Mouse (Mus musculus) embryonic facial prominence, embryonic 12.5 days (tissue): ENCODE measurements around the gene Sgk2. TPM values are rescaled to one million over a fixed set of nuclear protein-coding genes. Genes with fewer than 3 reads are reported as not detected.

Experiments used
- ATAC-seq: fragments of 200-750 bp; cut with Nextera tagmentation; 2 replicates; pipeline ENCODE4 v1.8.0; 2017; ENCODE audit not compliant: insufficient number of reproducible peaks, insufficient read depth, low FRiP score, low TSS enrichment
- H3K27ac ChIP-seq: fragments of 300-500 bp; sonication (generic); 2 replicates; pipeline ENCODE4 v1.5.1; 2016; ENCODE audit warnings: mild to moderate bottlenecking
- H3K27me3 ChIP-seq: fragments of 300-500 bp; sonication (generic); 2 replicates; pipeline ENCODE4 v1.6.1; 2016; ENCODE audit warnings: mild to moderate bottlenecking, moderate library complexity
- H3K36me3 ChIP-seq: fragments of 300-500 bp; sonication (generic); 2 replicates; pipeline ENCODE4 v1.6.1; 2016; ENCODE audit warnings: mild to moderate bottlenecking
- H3K4me1 ChIP-seq: fragments of 300-500 bp; sonication (generic); 2 replicates; pipeline ENCODE4 v1.6.1; 2016
- H3K4me2 ChIP-seq: fragments of 300-500 bp; sonication (generic); replicated peaks from 2 replicates; pipeline ENCODE4 v1.6.1; 2016; ENCODE audit warnings: mild to moderate bottlenecking, moderate library complexity
- H3K4me3 ChIP-seq: fragments of 300-500 bp; sonication (generic); 2 replicates; pipeline ENCODE4 v1.5.1; 2016; ENCODE audit warnings: mild to moderate bottlenecking
- H3K9ac ChIP-seq: fragments of 300-500 bp; sonication (generic); 2 replicates; pipeline ENCODE4 v1.6.1; 2016; ENCODE audit warnings: mild to moderate bottlenecking, moderate library complexity
- H3K9me3 ChIP-seq: fragments of 300-500 bp; sonication (generic); 2 replicates; pipeline ENCODE4 v1.6.1; 2016; ENCODE audit warnings: mild to moderate bottlenecking, moderate library complexity
- WGBS: fragments of 180-500 bp; shearing (Covaris S2); methylation state at CpG from one replicate; pipeline ENCODE4 v1.1.7; 2016; 5-methylcytosine and 5-hydroxymethylcytosine counted together
- polyA plus RNA-seq: library from polyadenylated mRNA; unstranded; fragments of >200 nt; fragmentation: Nextera tagmentation; extraction: Ambion mirVana; gene quantifications from 2 replicates; pipeline ENCODE4 v1.2.1, GENCODE M21; 2016

Sgk2 gene
- polyA plus RNA-seq, 1 experiment from 2014 or later = 0.05 TPM

DNA sequence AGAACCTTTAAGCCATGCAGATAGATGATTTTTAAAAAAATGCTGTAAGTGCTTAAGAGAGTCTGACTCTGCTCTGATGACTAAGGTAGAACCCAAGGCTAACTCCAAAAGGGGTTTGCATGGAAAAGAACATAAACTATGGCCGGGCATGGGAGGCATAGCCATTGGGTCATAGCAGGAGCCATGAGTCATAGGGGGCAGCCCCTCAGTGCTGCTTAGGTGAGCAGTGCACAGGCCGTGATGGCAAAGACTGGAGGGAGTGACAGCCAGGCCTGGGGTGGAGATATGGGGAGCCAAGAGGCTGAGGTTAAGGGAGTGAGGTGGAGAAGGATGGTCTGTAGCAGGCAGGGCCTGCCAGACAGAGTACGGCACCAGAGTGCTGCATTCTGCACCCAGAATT lies 18.0 kb upstream of the Sgk2 start:
- no peak for ATAC-seq
- H3K27me3 ChIP-seq = no peaks in the 10 kb centered on the region
- no peak overlapping the region for H3K9ac ChIP-seq
- H3K36me3 ChIP-seq = no peaks in the 10 kb centered on the region
- H3K9me3 ChIP-seq = no peaks in the 10 kb centered on the region
- 76% methylated on average over 3 of the region's 3 CpGs for WGBS
- no peak overlapping the region for H3K4me3 ChIP-seq
- peaks cover 10% of the 10 kb centered on the region for H3K4me1 ChIP-seq
- no peak overlapping the region for H3K4me2 ChIP-seq
- no peak overlapping the region for H3K27ac ChIP-seq

DNA sequence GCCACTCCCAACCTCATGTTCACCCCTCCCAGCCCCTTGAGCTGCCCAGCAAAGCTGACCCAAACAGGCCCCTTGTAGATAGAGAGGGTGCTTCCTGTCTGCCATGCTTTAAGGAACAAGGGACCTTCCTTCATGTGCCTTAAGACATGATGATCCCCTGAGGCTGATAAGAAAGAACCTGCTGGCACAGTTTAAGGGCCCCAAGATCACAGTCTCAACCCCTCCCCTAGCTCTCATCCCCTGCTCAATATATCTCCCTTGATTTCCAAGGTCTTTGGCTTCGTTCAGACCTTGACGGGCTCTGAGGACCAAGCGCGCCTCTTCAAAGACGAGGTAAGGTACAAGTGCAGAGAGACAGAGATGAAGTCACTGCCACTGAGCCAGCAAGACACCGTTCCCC lies 16.2 kb upstream of the Sgk2 start:
- no peaks in the 10 kb centered on the region for H3K36me3 ChIP-seq
- no peaks in the 10 kb centered on the region for H3K9me3 ChIP-seq
- ATAC-seq = no peak
- H3K27me3 ChIP-seq = no peaks in the 10 kb centered on the region
- no peak overlapping the region for H3K27ac ChIP-seq
- 83% methylated on average over 6 of the region's 6 CpGs for WGBS
- no peak overlapping the region for H3K4me3 ChIP-seq
- H3K4me2 ChIP-seq = no peak overlapping the region
- H3K9ac ChIP-seq = no peak overlapping the region
- peaks cover 10% of the 10 kb centered on the region for H3K4me1 ChIP-seq

DNA sequence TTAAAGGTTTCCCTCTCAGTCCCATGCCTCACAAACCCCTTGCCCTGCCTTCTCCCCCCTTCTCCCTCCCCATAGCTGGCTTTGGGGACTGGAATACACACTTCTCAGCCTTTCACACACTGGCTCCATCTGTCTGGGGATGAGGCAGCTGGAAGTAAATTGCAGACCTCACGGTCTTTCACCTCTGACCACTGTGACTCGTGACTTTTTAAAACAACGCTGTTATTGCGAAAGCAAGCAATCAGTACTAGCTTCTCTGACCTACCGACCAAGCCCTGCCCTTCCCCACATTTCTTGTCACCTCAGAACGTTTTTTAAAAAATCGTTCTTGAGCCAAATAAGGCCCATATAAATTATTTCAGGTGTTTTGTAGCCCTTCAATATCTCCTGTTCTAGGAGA lies 14.4 kb upstream of the Sgk2 start:
- no peak overlapping the region for H3K9ac ChIP-seq
- no peak for ATAC-seq
- H3K27ac ChIP-seq = no peak overlapping the region
- no peaks in the 10 kb centered on the region for H3K27me3 ChIP-seq
- H3K4me2 ChIP-seq = no peak overlapping the region
- 48% methylated on average over 7 of the region's 7 CpGs for WGBS
- H3K9me3 ChIP-seq = no peaks in the 10 kb centered on the region
- no peak overlapping the region for H3K4me3 ChIP-seq
- no peaks in the 10 kb centered on the region for H3K36me3 ChIP-seq
- peaks cover 10% of the 10 kb centered on the region for H3K4me1 ChIP-seq

DNA sequence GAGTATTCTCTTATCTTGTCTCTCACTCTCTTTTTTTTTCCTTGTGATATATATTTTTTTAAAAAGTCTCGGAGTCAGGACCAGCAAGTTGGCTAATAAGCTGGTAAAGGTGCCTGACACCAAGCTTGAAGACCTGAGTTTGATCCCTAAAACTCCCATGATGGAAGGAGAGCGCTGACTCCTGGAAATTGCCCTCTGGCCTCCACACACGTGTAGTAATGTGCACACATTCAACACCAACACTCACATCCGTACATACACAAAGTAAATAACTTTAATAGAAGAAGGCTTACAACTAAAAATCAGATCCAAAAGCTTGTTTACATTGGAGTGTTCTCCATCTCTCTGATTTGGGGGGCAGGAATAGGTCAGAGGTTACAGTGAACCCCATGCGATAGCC lies 13.9 kb upstream of the Sgk2 start:
- peaks cover 10% of the 10 kb centered on the region for H3K4me1 ChIP-seq
- H3K36me3 ChIP-seq = no peaks in the 10 kb centered on the region
- no peak overlapping the region for H3K4me2 ChIP-seq
- no peak overlapping the region for H3K27ac ChIP-seq
- no peak overlapping the region for H3K9ac ChIP-seq
- WGBS = 58% methylated on average over 5 of the region's 5 CpGs
- ATAC-seq = no peak
- H3K4me3 ChIP-seq = no peak overlapping the region
- H3K9me3 ChIP-seq = no peaks in the 10 kb centered on the region
- H3K27me3 ChIP-seq = no peaks in the 10 kb centered on the region

DNA sequence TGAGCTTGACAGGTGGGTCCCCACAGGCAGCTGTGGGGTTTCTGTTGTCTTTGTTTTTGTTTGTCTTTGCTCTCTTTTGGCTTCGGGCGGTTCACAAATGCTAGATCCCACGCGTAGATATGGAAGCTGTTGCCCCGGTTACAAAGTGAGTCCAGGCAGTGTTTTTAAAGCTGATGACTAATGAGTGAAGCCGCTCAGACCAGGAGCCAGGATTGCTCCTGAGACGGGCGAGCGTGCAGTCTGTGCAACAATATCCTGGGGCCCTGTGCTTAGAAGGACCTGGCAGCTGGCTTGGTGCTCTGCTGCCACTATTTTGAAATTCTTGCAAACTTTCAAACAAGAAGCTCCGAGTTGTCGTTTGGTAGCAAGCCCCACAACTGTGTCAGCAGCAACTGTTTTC lies 13.5 kb upstream of the Sgk2 start:
- Histone ChIP-seq H3K4me3 (no peak overlapping the region), H3K9ac (no peak overlapping the region), H3K4me2 (no peak overlapping the region), H3K9me3 (no peaks in the 10 kb centered on the region), H3K36me3 (no peaks in the 10 kb centered on the region), H3K27me3 (no peaks in the 10 kb centered on the region), H3K4me1 (peaks cover 10% of the 10 kb centered on the region), H3K27ac (peak overlapping the region; percentile 41; the same call in 1 of the 2 replicates)
- 24% methylated on average over 11 of the region's 11 CpGs for WGBS
- no peak for ATAC-seq

DNA sequence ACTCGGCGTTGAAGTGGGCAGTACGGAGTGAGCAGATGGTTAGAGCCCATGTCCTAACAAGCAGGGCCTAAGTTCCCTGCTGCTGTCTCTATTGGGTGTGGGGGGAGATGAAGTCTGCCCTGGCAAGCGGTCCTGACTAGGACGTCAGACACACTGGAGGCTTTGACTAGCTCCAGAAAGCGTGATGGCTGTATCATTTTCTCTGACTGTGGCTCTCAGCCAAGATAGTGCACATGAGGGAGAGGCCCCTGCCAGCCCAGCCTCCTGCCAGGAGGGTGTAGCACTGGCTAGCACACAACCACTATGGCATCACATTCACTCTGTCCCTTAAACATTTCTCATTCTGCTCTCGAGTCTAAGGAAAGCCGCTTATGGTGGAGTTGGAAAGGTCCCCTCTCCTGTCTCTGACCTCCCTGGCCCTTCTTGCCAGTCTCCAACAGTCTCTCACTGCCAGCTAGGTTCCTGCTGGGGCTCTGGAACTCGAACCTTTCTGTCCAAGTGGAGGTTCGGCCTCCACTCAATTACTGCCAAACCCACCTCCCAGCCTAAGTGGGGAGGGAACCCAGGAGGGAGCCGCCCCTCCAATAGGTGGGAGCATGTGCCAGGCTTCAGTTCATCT lies 11.9 kb upstream of the Sgk2 start:
- H3K27me3 ChIP-seq = no peaks in the 10 kb centered on the region
- no peak overlapping the region for H3K9ac ChIP-seq
- no peak overlapping the region for H3K4me2 ChIP-seq
- no peak overlapping the region for H3K4me3 ChIP-seq
- no peaks in the 10 kb centered on the region for H3K36me3 ChIP-seq
- no peak overlapping the region for H3K27ac ChIP-seq
- no peak; the same call in 1 of the 2 replicates for ATAC-seq
- H3K4me1 ChIP-seq = peaks cover 10% of the 10 kb centered on the region
- 74% methylated on average over 11 of the region's 11 CpGs for WGBS
- H3K9me3 ChIP-seq = no peaks in the 10 kb centered on the region

DNA sequence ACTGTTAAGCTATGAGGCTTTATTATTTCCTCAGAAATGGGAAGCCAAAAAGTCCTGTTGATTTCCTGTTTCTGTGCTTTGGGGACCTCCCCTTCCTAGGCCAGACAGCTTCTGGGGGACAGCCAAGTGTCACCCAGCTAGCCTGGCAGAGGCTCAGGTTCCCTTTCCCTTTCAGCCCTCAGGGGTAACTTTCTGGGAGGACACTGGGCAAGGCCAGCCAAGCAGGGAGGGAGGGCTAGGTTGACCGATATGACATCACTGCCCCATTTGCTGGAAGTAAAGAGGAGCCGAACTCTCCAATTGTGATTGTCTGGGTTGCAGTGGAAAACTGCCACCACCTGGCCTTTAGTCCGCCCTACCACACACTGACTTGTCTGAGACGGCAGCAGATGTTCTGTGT lies 11.1 kb upstream of the Sgk2 start:
- 63% methylated on average over 4 of the region's 4 CpGs for WGBS
- Histone ChIP-seq H3K9ac (no peak overlapping the region), H3K4me1 (peaks cover 10% of the 10 kb centered on the region), H3K4me3 (no peak overlapping the region), H3K9me3 (no peaks in the 10 kb centered on the region), H3K4me2 (no peak overlapping the region), H3K27ac (no peak overlapping the region), H3K27me3 (no peaks in the 10 kb centered on the region), H3K36me3 (no peaks in the 10 kb centered on the region)
- no peak for ATAC-seq

DNA sequence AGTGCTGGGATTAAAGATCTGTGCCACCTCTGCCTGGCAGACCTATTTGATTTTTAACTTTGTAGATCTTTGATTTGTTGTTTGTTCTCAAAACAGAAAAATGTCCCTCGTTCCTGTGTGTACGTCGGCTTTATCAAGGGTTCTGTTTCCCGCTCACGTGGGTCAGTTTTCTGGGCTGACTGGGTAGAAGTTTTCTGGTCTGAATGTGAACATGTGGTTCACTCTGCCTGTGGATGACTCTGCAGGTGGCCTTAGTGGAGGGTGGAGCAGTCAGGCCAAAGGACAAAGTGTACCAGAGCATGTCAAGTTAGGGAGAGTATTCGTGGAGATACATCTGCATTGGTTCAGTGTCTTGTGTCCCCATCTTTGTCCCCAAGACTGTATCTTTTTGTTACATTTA lies 2.7 kb upstream of the Sgk2 start:
- no peaks in the 10 kb centered on the region for H3K4me1 ChIP-seq
- 88% methylated on average over 6 of the region's 6 CpGs for WGBS
- no peak for ATAC-seq

DNA sequence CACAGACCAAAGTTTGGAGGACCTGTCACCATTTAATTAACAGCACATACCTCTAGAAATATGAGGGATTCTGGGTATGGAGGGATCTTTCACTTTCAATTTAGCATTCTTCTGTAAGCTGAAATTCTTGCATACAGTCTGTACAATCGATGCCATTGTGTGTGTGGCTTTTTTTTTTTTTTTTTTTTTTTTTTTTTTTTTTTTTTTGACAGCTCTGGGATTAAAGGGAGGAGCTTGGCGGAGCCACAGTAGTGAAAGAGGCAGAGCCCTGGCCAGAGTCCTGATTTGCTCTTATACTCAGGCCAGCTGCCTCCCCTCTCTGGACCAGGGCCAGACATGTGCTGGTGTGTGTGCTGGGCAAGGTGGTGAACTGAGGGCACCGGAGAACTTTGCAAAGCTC lies 1.2 kb upstream of the Sgk2 start:
- Histone ChIP-seq H3K9me3 (no peaks in the 10 kb centered on the region), H3K27ac (no peak overlapping the region), H3K27me3 (no peaks in the 10 kb centered on the region), H3K36me3 (no peaks in the 10 kb centered on the region), H3K9ac (no peak overlapping the region), H3K4me3 (no peak overlapping the region), H3K4me1 (no peaks in the 10 kb centered on the region), H3K4me2 (no peak overlapping the region)
- 55% methylated on average over 3 of the region's 3 CpGs for WGBS
- ATAC-seq = no peak

More for the DNA sequence above, 2.7 kb upstream of the Sgk2 start:
- no peaks in the 10 kb centered on the region for H3K9me3 ChIP-seq
- no peak overlapping the region for H3K4me3 ChIP-seq
- H3K27me3 ChIP-seq = no peaks in the 10 kb centered on the region
- no peak overlapping the region for H3K9ac ChIP-seq
- H3K36me3 ChIP-seq = no peaks in the 10 kb centered on the region
- H3K27ac ChIP-seq = no peak overlapping the region
- no peak overlapping the region for H3K4me2 ChIP-seq

DNA sequence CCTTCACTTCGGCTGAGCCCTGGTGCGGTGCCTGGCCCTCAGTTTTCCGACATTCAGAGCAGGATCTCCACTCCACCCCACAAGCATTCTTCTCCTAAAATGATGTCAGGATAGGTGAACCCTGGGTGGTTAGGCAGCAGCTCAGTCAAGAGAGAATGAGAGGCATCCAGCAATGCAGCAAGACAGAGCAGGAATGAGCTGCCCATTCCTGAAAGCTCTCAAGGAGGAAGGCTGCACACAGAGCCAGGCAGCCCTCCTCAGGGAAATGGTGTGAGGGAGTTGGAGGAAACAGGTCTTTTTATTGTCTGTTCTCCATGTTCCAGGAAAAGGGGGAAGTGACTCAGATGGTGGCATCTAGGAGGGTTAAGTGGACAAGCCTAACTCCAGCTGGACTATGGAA lies 366 bp upstream of the Sgk2 start:
- H3K4me1 ChIP-seq = no peaks in the 10 kb centered on the region
- H3K36me3 ChIP-seq = no peaks in the 10 kb centered on the region
- ATAC-seq = no peak
- H3K4me2 ChIP-seq = no peak overlapping the region
- no peaks in the 10 kb centered on the region for H3K9me3 ChIP-seq
- WGBS = 73% methylated on average over 3 of the region's 3 CpGs
- no peak overlapping the region for H3K4me3 ChIP-seq
- H3K9ac ChIP-seq = no peak overlapping the region
- no peaks in the 10 kb centered on the region for H3K27me3 ChIP-seq
- H3K27ac ChIP-seq = no peak overlapping the region

DNA sequence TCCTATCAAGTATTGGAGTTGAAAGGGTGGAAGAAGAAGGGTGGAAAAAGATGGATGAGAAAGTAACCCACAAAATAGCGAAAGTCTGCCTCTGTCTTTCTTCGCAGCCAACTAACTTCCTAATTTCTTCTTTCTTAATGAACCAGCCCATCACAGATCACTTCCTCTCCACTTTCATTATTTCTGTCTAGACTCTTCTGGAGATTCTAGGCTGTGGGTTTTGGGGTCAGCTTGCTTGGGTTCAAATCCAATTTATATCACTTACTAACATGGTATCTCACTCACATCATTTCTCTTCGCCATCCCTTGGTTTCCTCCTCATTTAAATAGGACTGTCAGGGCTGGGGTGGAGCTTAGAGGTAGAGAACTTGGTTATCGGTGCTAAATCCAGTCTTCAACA lies 1.1 kb downstream of the Sgk2 start:
- WGBS = 86% methylated on average over 4 of the region's 4 CpGs
- no peak overlapping the region for H3K4me2 ChIP-seq
- no peaks in the 10 kb centered on the region for H3K27me3 ChIP-seq
- H3K27ac ChIP-seq = no peak overlapping the region
- no peaks in the 10 kb centered on the region for H3K9me3 ChIP-seq
- ATAC-seq = no peak
- H3K9ac ChIP-seq = no peak overlapping the region
- H3K4me3 ChIP-seq = no peak overlapping the region
- H3K4me1 ChIP-seq = no peaks in the 10 kb centered on the region
- H3K36me3 ChIP-seq = no peaks in the 10 kb centered on the region

DNA sequence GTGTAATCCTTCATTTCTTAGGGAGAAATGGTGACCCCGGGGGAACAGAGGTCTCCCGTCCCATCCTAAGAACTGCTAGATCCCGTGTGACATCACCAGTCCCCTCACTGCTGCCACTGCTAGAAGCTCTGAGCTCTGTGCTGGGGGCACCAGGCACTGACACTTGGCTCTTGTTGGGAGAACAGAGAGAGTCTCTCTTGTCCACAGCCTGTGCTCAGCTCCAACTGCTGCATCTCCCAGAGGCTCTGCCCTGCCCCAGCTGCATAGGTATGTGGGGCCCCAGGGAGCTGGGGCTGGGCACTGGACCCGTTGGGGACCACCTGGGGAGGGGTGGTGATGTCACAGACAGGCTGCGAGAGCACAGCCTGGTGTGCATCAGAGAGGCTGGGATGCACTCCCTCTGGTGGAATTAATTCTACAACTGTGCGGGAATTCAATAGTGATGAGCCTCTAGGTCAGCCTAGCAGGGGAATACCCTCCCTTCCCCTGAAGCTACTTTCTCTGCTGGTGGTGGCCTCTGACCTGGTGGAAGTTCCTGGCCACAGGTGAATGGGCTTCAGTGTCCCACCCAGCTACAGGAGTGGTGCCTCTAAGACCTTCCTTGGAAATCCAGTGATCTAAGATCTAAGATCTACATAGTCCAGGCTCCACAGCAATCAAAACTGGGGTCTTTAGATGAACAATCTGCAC lies 4.4 kb downstream of the Sgk2 start:
- Histone ChIP-seq H3K4me1 (no peaks in the 10 kb centered on the region), H3K9ac (no peak overlapping the region), H3K36me3 (no peaks in the 10 kb centered on the region), H3K4me2 (no peak overlapping the region), H3K27me3 (no peaks in the 10 kb centered on the region), H3K9me3 (no peaks in the 10 kb centered on the region), H3K4me3 (no peak overlapping the region), H3K27ac (no peak overlapping the region)
- no peak for ATAC-seq
- 34% methylated on average over 6 of the region's 6 CpGs for WGBS
